Mouse (Mus musculus): ENCODE data around the gene Tenm3. TPM values are rescaled to one million over a fixed set of nuclear protein-coding genes. Genes with fewer than 3 reads are reported as not detected.

Tenm3 gene
- polyA plus RNA-seq, 1 experiment from 2014 or later = 43.7 TPM

GRCm38 (mm10) chr8:48522536-48523123 lies 321.1 kb downstream of the Tenm3 start:
- no peak for DNase-seq (ENCODE audit: low spot score)

GRCm38 (mm10) chr8:48522004-48522403 lies 321.7 kb downstream of the Tenm3 start:
- 72% methylated on average over 8 of the region's 8 CpGs for WGBS
- H3K4me2 ChIP-seq (replicated peaks) = no peak overlapping the region
- no peak overlapping the region for H3K4me3 ChIP-seq (replicated peaks; ENCODE audit: low read length)
- H3K4me1 ChIP-seq (replicated peaks; ENCODE audit: control insufficient read depth, insufficient read depth, low read length) = no peaks in the 10 kb centered on the region; the same call in 1 of the 2 replicates
- no peak overlapping the region for H3K9ac ChIP-seq
- H3K36me3 ChIP-seq (replicated peaks; ENCODE audit: control insufficient read depth, insufficient read depth) = no peaks in the 10 kb centered on the region
- H3K27ac ChIP-seq = no peak overlapping the region
- H3K27me3 ChIP-seq (ENCODE audit: control insufficient read depth, insufficient read depth, low read length) = no peaks in the 10 kb centered on the region
- H3K9me3 ChIP-seq (ENCODE audit: control insufficient read depth, low read length) = no peaks in the 10 kb centered on the region
- ATAC-seq (ENCODE audit: low FRiP score) = no peak
- DNase-seq (ENCODE audit: low spot score) = no peak

More at GRCm38 (mm10) chr8:48522536-48523123, 321.1 kb downstream of the Tenm3 start:
- no peaks in the 10 kb centered on the region for H3K27me3 ChIP-seq (ENCODE audit: control insufficient read depth, insufficient read depth, low read length)
- WGBS = 92% methylated on average over 4 of the region's 4 CpGs
- no peak overlapping the region for H3K9ac ChIP-seq
- H3K4me3 ChIP-seq (replicated peaks; ENCODE audit: low read length) = no peak overlapping the region
- no peak overlapping the region for H3K27ac ChIP-seq
- peak; percentile 34; the same call in 1 of the 2 replicates for ATAC-seq (ENCODE audit: low FRiP score)
- H3K9me3 ChIP-seq (ENCODE audit: control insufficient read depth, low read length) = no peaks in the 10 kb centered on the region
- H3K36me3 ChIP-seq (replicated peaks; ENCODE audit: control insufficient read depth, insufficient read depth) = no peaks in the 10 kb centered on the region
- no peak overlapping the region for H3K4me2 ChIP-seq (replicated peaks)
- H3K4me1 ChIP-seq (replicated peaks; ENCODE audit: control insufficient read depth, insufficient read depth, low read length) = peaks cover 3% of the 10 kb centered on the region; the same call in 1 of the 2 replicates

- no peak for ATAC-seq (ENCODE audit: low FRiP score)
- H3K4me3 ChIP-seq (replicated peaks; ENCODE audit: low read length) = no peak overlapping the region
Measured at GRCm38 (mm10) chr8:48517431-48517830, 326.3 kb downstream of the Tenm3 start.

GRCm38 (mm10) chr8:48514230-48514629 lies 329.5 kb downstream of the Tenm3 start:
- no peaks in the 10 kb centered on the region for H3K36me3 ChIP-seq (replicated peaks; ENCODE audit: control insufficient read depth, insufficient read depth)
- no peak overlapping the region for H3K27ac ChIP-seq
- H3K4me1 ChIP-seq (replicated peaks; ENCODE audit: control insufficient read depth, insufficient read depth, low read length) = peaks cover 7% of the 10 kb centered on the region; the same call in 1 of the 2 replicates
- no peaks in the 10 kb centered on the region for H3K9me3 ChIP-seq (ENCODE audit: control insufficient read depth, low read length)
- ATAC-seq (ENCODE audit: low FRiP score) (no peak), DNase-seq (ENCODE audit: low spot score) (no peak)
- 83% methylated on average over 4 of the region's 4 CpGs for WGBS
- no peak overlapping the region for H3K9ac ChIP-seq
- no peak overlapping the region for H3K4me2 ChIP-seq (replicated peaks)
- H3K27me3 ChIP-seq (ENCODE audit: control insufficient read depth, insufficient read depth, low read length) = no peaks in the 10 kb centered on the region
- no peak overlapping the region for H3K4me3 ChIP-seq (replicated peaks; ENCODE audit: low read length)

More at GRCm38 (mm10) chr8:48517431-48517830, 326.3 kb downstream of the Tenm3 start:
- H3K27me3 ChIP-seq (ENCODE audit: control insufficient read depth, insufficient read depth, low read length) = no peaks in the 10 kb centered on the region
- DNase-seq (ENCODE audit: low spot score) = no peak
- H3K4me1 ChIP-seq (replicated peaks; ENCODE audit: control insufficient read depth, insufficient read depth, low read length) = no peaks in the 10 kb centered on the region
- H3K9ac ChIP-seq = no peak overlapping the region
- H3K9me3 ChIP-seq (ENCODE audit: control insufficient read depth, low read length) = no peaks in the 10 kb centered on the region
- no peak overlapping the region for H3K4me2 ChIP-seq (replicated peaks)
- H3K36me3 ChIP-seq (replicated peaks; ENCODE audit: control insufficient read depth, insufficient read depth) = no peaks in the 10 kb centered on the region
- no peak overlapping the region for H3K27ac ChIP-seq

GRCm38 (mm10) chr8:48513801-48514200 lies 329.9 kb downstream of the Tenm3 start:
- H3K27ac ChIP-seq = no peak overlapping the region
- no peak overlapping the region for H3K4me3 ChIP-seq (replicated peaks; ENCODE audit: low read length)
- H3K9me3 ChIP-seq (ENCODE audit: control insufficient read depth, low read length) = no peaks in the 10 kb centered on the region
- no peak overlapping the region for H3K4me2 ChIP-seq (replicated peaks)
- 93% methylated on average over 7 of the region's 7 CpGs for WGBS
- H3K27me3 ChIP-seq (ENCODE audit: control insufficient read depth, insufficient read depth, low read length) = no peaks in the 10 kb centered on the region
- no peak for ATAC-seq (ENCODE audit: low FRiP score)
- H3K4me1 ChIP-seq (replicated peaks; ENCODE audit: control insufficient read depth, insufficient read depth, low read length) = peaks cover 11% of the 10 kb centered on the region
- H3K9ac ChIP-seq = no peak overlapping the region
- DNase-seq (ENCODE audit: low spot score) = no peak
- H3K36me3 ChIP-seq (replicated peaks; ENCODE audit: control insufficient read depth, insufficient read depth) = no peaks in the 10 kb centered on the region

- peaks cover 25% of the 10 kb centered on the region for H3K4me1 ChIP-seq (replicated peaks; ENCODE audit: control insufficient read depth, insufficient read depth, low read length)
- no peak overlapping the region for H3K4me3 ChIP-seq (replicated peaks; ENCODE audit: low read length)
- no peak overlapping the region for H3K27ac ChIP-seq
- no peak overlapping the region for H3K4me2 ChIP-seq (replicated peaks)
- H3K9me3 ChIP-seq (ENCODE audit: control insufficient read depth, low read length) = no peaks in the 10 kb centered on the region
- no peak overlapping the region for H3K9ac ChIP-seq
- no peaks in the 10 kb centered on the region for H3K27me3 ChIP-seq (ENCODE audit: control insufficient read depth, insufficient read depth, low read length)
- H3K36me3 ChIP-seq (replicated peaks; ENCODE audit: control insufficient read depth, insufficient read depth) = no peaks in the 10 kb centered on the region
- ATAC-seq (ENCODE audit: low FRiP score) (no peak), DNase-seq (ENCODE audit: low spot score) (no peak)
- WGBS = 90% methylated on average over 12 of the region's 12 CpGs
Measured at GRCm38 (mm10) chr8:48511546-48511945, 332.2 kb downstream of the Tenm3 start.

- H3K27ac ChIP-seq = no peak overlapping the region
- no peak overlapping the region for H3K4me3 ChIP-seq (replicated peaks; ENCODE audit: low read length)
- H3K36me3 ChIP-seq (replicated peaks; ENCODE audit: control insufficient read depth, insufficient read depth) = no peaks in the 10 kb centered on the region
- peaks cover 25% of the 10 kb centered on the region for H3K4me1 ChIP-seq (replicated peaks; ENCODE audit: control insufficient read depth, insufficient read depth, low read length)
- 87% methylated on average over 14 of the region's 14 CpGs for WGBS
- H3K27me3 ChIP-seq (ENCODE audit: control insufficient read depth, insufficient read depth, low read length) = no peaks in the 10 kb centered on the region
- DNase-seq (ENCODE audit: low spot score) = no peak
- H3K9ac ChIP-seq = no peak overlapping the region
- no peak for ATAC-seq (ENCODE audit: low FRiP score)
- no peak overlapping the region for H3K4me2 ChIP-seq (replicated peaks)
- no peaks in the 10 kb centered on the region for H3K9me3 ChIP-seq (ENCODE audit: control insufficient read depth, low read length)
Measured at GRCm38 (mm10) chr8:48511137-48511536, 332.6 kb downstream of the Tenm3 start.

GRCm38 (mm10) chr8:48508641-48509599 lies 334.8 kb downstream of the Tenm3 start:
- Histone ChIP-seq H3K4me2 (replicated peaks) (peak overlapping the region; percentile 66), H3K27me3 (ENCODE audit: control insufficient read depth, insufficient read depth, low read length) (no peaks in the 10 kb centered on the region), H3K9ac (peak overlapping the region; percentile 62), H3K4me3 (replicated peaks; ENCODE audit: low read length) (peak overlapping the region; percentile 33), H3K27ac (peak overlapping the region; percentile 83), H3K4me1 (replicated peaks; ENCODE audit: control insufficient read depth, insufficient read depth, low read length) (peaks cover 25% of the 10 kb centered on the region), H3K36me3 (replicated peaks; ENCODE audit: control insufficient read depth, insufficient read depth) (no peaks in the 10 kb centered on the region), H3K9me3 (ENCODE audit: control insufficient read depth, low read length) (no peaks in the 10 kb centered on the region)
- DNase-seq (ENCODE audit: low spot score) = peak; percentile 69
- ATAC-seq (ENCODE audit: low FRiP score) = peak; percentile 72
- WGBS = 26% methylated on average over 29 of the region's 29 CpGs

All from hindbrain, embryonic 14.5 days (tissue).